Mouse (Mus musculus): ENCODE measurements around the gene Hoxc4. TPM values are rescaled to one million over a fixed set of nuclear protein-coding genes. Genes with fewer than 3 reads are reported as not detected.

The Hoxc4 gene
- polyA plus RNA-seq, 1 experiment = not detected

DNA sequence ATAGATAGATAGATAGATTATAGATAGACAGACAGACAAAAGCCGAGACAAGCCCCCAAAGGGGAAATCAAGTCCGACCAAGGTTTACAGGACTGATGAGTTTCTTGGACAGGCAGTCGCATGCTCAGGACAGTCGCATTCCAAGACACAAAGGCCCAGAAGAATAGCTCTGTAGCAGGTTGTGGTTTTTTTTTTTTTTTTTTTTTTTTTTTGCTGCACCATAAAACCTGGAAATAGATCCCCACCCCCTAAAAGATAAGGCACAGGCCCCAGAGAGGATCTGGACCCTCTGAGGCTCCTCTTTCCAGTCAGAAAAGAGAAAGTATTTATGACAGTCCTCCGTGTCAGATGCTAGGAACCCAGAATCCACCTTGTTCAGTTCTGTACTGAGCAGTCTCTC lies 30.7 kb upstream of the Hoxc4 start:
- DNase-seq (ENCODE audit: extremely low spot score in 1 of 2, low spot score in 1 of 2) = no peak

GRCm38 (mm10) chr15:102990461-102991397 lies 28.0 kb upstream of the Hoxc4 start, which contains the start of gene Hoxc8:
Hoxc8 (plus strand) TSS chr15:102990607.
- DNase-seq (ENCODE audit: extremely low spot score in 1 of 2, low spot score in 1 of 2) = no peak

- DNase-seq (ENCODE audit: extremely low spot score in 1 of 2, low spot score in 1 of 2) = no peak
Measured at GRCm38 (mm10) chr15:102991782-102992181, 27.0 kb upstream of the Hoxc4 start.

DNA sequence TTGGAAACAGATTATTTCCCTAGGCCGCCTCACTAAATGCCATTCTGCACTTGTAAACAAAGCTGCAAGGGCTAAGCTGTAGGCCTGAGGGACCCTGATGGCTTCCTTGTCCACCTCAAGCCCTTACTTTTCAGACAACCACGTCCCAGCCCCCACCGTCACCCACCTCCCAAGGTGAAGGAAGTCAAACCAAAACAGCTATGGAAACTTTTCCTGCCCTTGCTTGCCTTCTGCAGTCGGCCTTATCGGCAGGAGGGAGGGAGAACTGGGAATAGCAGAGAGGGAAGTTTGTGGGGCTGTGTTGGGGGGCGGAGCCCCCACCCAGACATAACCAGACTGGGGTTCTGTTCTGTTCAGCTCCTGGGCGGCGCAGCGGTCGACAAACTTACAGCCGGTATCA lies 26.5 kb upstream of the Hoxc4 start:
- no peak for DNase-seq (ENCODE audit: extremely low spot score in 1 of 2, low spot score in 1 of 2)

GRCm38 (mm10) chr15:102992863-102993262 lies 25.9 kb upstream of the Hoxc4 start:
- no peak for DNase-seq (ENCODE audit: extremely low spot score in 1 of 2, low spot score in 1 of 2)

GRCm38 (mm10) chr15:102996548-102996947 lies 22.2 kb upstream of the Hoxc4 start:
- DNase-seq (ENCODE audit: extremely low spot score in 1 of 2, low spot score in 1 of 2) = no peak

GRCm38 (mm10) chr15:102997431-102997830 lies 21.3 kb upstream of the Hoxc4 start:
- no peak for DNase-seq (ENCODE audit: extremely low spot score in 1 of 2, low spot score in 1 of 2)

DNA sequence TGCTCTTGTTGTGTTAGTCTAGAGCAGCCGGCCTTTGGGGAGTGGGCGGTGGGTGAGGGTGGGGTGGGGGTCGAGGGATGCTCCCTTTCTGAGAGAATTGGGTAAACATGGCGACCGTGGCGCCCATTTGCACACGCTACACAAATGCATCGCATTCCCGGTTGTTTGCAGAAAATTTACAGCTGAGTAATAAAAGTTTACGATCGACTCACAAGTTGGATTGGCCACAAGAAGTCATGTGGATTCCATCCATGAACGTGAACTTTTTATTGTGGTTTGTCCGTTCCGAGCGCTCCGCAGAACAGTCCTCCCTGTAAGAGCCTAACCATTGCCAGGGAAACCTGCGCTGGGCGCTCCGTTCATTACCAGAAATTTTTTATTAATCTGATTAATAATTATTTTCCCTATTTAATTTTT lies 20.8 kb upstream of the Hoxc4 start, which contains the start of gene Hoxc6:
TSS of gene Hoxc6 (plus strand) at position 319 of the 417 bp plus-strand sequence.
- no peak for DNase-seq (ENCODE audit: extremely low spot score in 1 of 2, low spot score in 1 of 2)

DNA sequence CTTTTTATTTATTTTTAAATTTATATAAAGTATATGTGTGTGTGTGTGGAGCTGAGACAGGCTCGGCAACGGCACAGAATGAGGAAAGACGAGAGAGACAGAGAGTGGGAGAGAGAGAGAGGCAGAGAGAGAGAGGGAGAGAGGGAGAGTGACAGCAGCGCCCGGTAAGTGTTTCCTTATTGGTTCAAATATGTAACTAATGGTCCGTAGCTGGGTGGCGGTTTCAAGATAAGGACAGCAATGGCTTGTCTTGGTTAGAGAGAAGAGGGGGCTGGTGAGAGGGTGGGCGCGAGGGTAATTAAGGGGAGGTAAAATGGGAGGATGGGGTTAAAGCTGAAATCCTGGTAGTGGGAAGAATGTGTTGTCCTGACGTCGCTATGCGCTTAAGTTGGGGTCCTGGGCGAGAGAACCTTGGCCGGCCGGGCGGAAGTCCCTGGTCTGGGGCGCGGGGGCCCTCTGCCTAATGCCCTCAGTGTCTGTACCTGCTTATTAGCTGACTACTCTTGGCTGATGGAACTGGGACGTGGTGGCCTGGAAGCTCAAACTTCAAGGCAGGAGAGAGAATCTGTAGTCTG lies 20.0 kb upstream of the Hoxc4 start:
- no peak for DNase-seq (ENCODE audit: extremely low spot score in 1 of 2, low spot score in 1 of 2)

GRCm38 (mm10) chr15:102999183-102999831 lies 19.4 kb upstream of the Hoxc4 start:
- peak in 1 of 2 experiments; percentile 22 for DNase-seq (ENCODE audit: extremely low spot score in 1 of 2, low spot score in 1 of 2)

- DNase-seq (ENCODE audit: extremely low spot score in 1 of 2, low spot score in 1 of 2) = no peak
Measured at GRCm38 (mm10) chr15:102999955-103000354, 18.8 kb upstream of the Hoxc4 start.

GRCm38 (mm10) chr15:103000501-103000901 lies 18.2 kb upstream of the Hoxc4 start:
- no peak for DNase-seq (ENCODE audit: extremely low spot score in 1 of 2, low spot score in 1 of 2)

GRCm38 (mm10) chr15:103001370-103001769 lies 17.4 kb upstream of the Hoxc4 start:
- DNase-seq (ENCODE audit: extremely low spot score in 1 of 2, low spot score in 1 of 2) = no peak

DNA sequence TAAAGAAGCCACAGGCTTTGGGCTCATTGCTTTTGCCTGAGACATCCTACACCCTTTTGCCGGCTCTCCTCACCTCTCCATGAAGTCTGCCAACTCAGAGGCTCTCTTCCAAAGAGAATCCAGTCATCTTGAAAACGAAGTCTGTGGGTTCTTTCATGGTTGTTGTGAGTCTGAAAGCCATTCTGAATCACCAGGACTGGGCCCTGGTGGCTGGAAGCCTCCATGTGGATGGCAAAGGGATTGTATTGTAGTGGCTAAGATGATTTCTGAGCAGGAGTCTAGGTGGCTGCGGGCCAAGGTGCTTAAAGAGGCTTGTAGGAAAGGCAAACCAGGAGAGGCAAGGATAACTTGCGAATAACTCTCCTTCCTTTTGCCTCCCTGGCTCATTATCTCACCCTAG lies 16.6 kb upstream of the Hoxc4 start:
- no peak for DNase-seq (ENCODE audit: extremely low spot score in 1 of 2, low spot score in 1 of 2)

GRCm38 (mm10) chr15:103002821-103003448 lies 15.8 kb upstream of the Hoxc4 start:
- DNase-seq (ENCODE audit: extremely low spot score in 1 of 2, low spot score in 1 of 2) = no peak

GRCm38 (mm10) chr15:103005308-103005707 lies 13.4 kb upstream of the Hoxc4 start:
- DNase-seq (ENCODE audit: extremely low spot score in 1 of 2, low spot score in 1 of 2) = no peak

GRCm38 (mm10) chr15:103005797-103006196 lies 12.9 kb upstream of the Hoxc4 start:
- no peak for DNase-seq (ENCODE audit: extremely low spot score in 1 of 2, low spot score in 1 of 2)

- no peak for DNase-seq (ENCODE audit: extremely low spot score in 1 of 2, low spot score in 1 of 2)
Measured at GRCm38 (mm10) chr15:103006326-103006725, 12.4 kb upstream of the Hoxc4 start.

DNA sequence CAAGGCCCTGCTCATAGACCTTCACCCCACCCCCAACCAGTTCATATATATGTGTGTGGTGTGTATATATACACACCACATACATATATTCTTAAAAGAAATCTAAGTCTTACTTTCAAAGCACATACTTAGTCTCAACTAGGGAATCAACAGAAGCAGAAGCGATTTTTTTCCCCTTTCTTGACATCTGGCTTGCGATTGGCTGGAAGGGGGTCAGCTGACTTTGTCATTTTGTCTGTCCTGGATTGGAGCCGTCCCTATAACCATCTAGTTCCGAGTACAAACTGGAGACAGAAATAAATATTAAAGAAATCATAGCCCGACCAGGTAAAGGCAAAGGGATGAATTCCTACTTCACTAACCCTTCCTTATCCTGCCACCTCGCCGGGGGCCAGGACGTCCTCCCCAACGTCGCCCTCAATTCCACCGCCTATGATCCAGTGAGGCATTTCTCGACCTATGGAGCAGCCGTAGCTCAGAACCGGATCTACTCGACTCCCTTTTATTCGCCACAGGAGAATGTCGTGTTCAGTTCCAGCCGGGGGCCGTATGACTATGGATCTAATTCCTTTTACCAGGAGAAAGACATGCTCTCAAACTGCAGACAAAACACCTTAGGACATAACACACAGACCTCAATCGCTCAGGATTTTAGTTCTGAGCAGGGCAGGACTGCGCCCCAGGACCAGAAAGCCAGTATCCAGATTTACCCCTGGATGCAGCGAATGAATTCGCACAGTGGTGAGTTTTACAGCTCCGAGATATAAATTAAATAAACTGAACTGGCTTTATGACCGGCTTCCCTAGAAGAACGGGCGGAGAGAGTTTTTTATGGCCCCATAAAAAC lies 9.2 kb upstream of the Hoxc4 start:
- no peak for DNase-seq (ENCODE audit: extremely low spot score in 1 of 2, low spot score in 1 of 2)
